Mouse (Mus musculus): Measurements from ENCODE around the gene Mmp25.

- TF ChIP-seq NANOG (IDR thresholded peaks at IDR 0.05; ENCODE audit: borderline replicate concordance, low read length) (no peak), CTCF (conservative IDR thresholded peaks at IDR 0.05; ENCODE audit: low read length) (peak; percentile 67), POU5F1 (IDR thresholded peaks at IDR 0.05; ENCODE audit: borderline replicate concordance, low read length) (no peak)
Observed at GRCm38 (mm10) chr17:23610361-23610800, 34.7 kb downstream of the Mmp25 start.
